Mouse (Mus musculus): Measurements from ENCODE around the gene Kif5a. TPM values are rescaled to one million over a fixed set of nuclear protein-coding genes. Genes with fewer than 3 reads are reported as not detected.

Gene Kif5a
- polyA plus RNA-seq, 1 experiment = 1.6 TPM

- Histone ChIP-seq H3K4me1 (ENCODE audit: control insufficient read depth, insufficient read depth, low read length) (no peaks in the 10 kb centered on the region), H3K27ac (ENCODE audit: insufficient read depth, low read length) (no peak overlapping the region), H3K4me3 (ENCODE audit: insufficient read depth, low read length) (no peak overlapping the region)
- no peak for TF ChIP-seq POLR2A (IDR thresholded peaks at IDR 0.05; ENCODE audit: low read depth, low read length)
- TF ChIP-seq CTCF (IDR thresholded peaks at IDR 0.05; ENCODE audit: borderline replicate concordance, insufficient read depth, low read length) = peak; percentile 39; the same call in 1 of the 2 replicates
Observed at GRCm38 (mm10) chr10:127226318-127226895, 36.7 kb downstream of the Kif5a start.

- TF ChIP-seq CTCF (IDR thresholded peaks at IDR 0.05; ENCODE audit: borderline replicate concordance, insufficient read depth, low read length) = no peak
- no peak for TF ChIP-seq POLR2A (IDR thresholded peaks at IDR 0.05; ENCODE audit: low read depth, low read length)
- H3K4me3 ChIP-seq (ENCODE audit: insufficient read depth, low read length) = no peak overlapping the region
- H3K27ac ChIP-seq (ENCODE audit: insufficient read depth, low read length) = no peak overlapping the region
- no peaks in the 10 kb centered on the region for H3K4me1 ChIP-seq (ENCODE audit: control insufficient read depth, insufficient read depth, low read length)
Observed at GRCm38 (mm10) chr10:127225732-127226131, 37.4 kb downstream of the Kif5a start.

GRCm38 (mm10) chr10:127225213-127225612 lies 37.9 kb downstream of the Kif5a start:
- Histone ChIP-seq H3K4me3 (ENCODE audit: insufficient read depth, low read length) (no peak overlapping the region), H3K27ac (ENCODE audit: insufficient read depth, low read length) (no peak overlapping the region), H3K4me1 (ENCODE audit: control insufficient read depth, insufficient read depth, low read length) (no peaks in the 10 kb centered on the region)
- TF ChIP-seq CTCF (IDR thresholded peaks at IDR 0.05; ENCODE audit: borderline replicate concordance, insufficient read depth, low read length) (no peak), POLR2A (IDR thresholded peaks at IDR 0.05; ENCODE audit: low read depth, low read length) (no peak)

GRCm38 (mm10) chr10:127218339-127218738 lies 44.8 kb downstream of the Kif5a start:
- Histone ChIP-seq H3K4me3 (ENCODE audit: insufficient read depth, low read length) (no peak overlapping the region), H3K27ac (ENCODE audit: insufficient read depth, low read length) (no peak overlapping the region), H3K4me1 (ENCODE audit: control insufficient read depth, insufficient read depth, low read length) (no peaks in the 10 kb centered on the region)
- TF ChIP-seq CTCF (IDR thresholded peaks at IDR 0.05; ENCODE audit: borderline replicate concordance, insufficient read depth, low read length) (no peak), POLR2A (IDR thresholded peaks at IDR 0.05; ENCODE audit: low read depth, low read length) (no peak)

- Histone ChIP-seq H3K4me3 (ENCODE audit: insufficient read depth, low read length) (no peak overlapping the region), H3K4me1 (ENCODE audit: control insufficient read depth, insufficient read depth, low read length) (no peaks in the 10 kb centered on the region), H3K27ac (ENCODE audit: insufficient read depth, low read length) (no peak overlapping the region)
- TF ChIP-seq POLR2A (IDR thresholded peaks at IDR 0.05; ENCODE audit: low read depth, low read length) = no peak
- TF ChIP-seq CTCF (IDR thresholded peaks at IDR 0.05; ENCODE audit: borderline replicate concordance, insufficient read depth, low read length) = no peak
Observed at GRCm38 (mm10) chr10:127217177-127217576, 46.0 kb downstream of the Kif5a start.

- H3K4me3 ChIP-seq (ENCODE audit: insufficient read depth, low read length) = no peak overlapping the region
- no peaks in the 10 kb centered on the region for H3K4me1 ChIP-seq (ENCODE audit: control insufficient read depth, insufficient read depth, low read length)
- H3K27ac ChIP-seq (ENCODE audit: insufficient read depth, low read length) = no peak overlapping the region
- TF ChIP-seq CTCF (IDR thresholded peaks at IDR 0.05; ENCODE audit: borderline replicate concordance, insufficient read depth, low read length) (no peak), POLR2A (IDR thresholded peaks at IDR 0.05; ENCODE audit: low read depth, low read length) (no peak)
Observed at GRCm38 (mm10) chr10:127216456-127216855, 46.7 kb downstream of the Kif5a start.

GRCm38 (mm10) chr10:127214422-127214803 lies 48.7 kb downstream of the Kif5a start:
- Histone ChIP-seq H3K4me1 (ENCODE audit: control insufficient read depth, insufficient read depth, low read length) (peaks cover 8% of the 10 kb centered on the region), H3K27ac (ENCODE audit: insufficient read depth, low read length) (no peak overlapping the region), H3K4me3 (ENCODE audit: insufficient read depth, low read length) (no peak overlapping the region)
- TF ChIP-seq POLR2A (IDR thresholded peaks at IDR 0.05; ENCODE audit: low read depth, low read length) (no peak), CTCF (IDR thresholded peaks at IDR 0.05; ENCODE audit: borderline replicate concordance, insufficient read depth, low read length) (no peak)

- TF ChIP-seq CTCF (IDR thresholded peaks at IDR 0.05; ENCODE audit: borderline replicate concordance, insufficient read depth, low read length) (no peak), POLR2A (IDR thresholded peaks at IDR 0.05; ENCODE audit: low read depth, low read length) (no peak)
- Histone ChIP-seq H3K4me3 (ENCODE audit: insufficient read depth, low read length) (no peak overlapping the region), H3K4me1 (ENCODE audit: control insufficient read depth, insufficient read depth, low read length) (peaks cover 8% of the 10 kb centered on the region), H3K27ac (ENCODE audit: insufficient read depth, low read length) (no peak overlapping the region)
Observed at GRCm38 (mm10) chr10:127213704-127214421, 49.3 kb downstream of the Kif5a start.

- no peak for TF ChIP-seq POLR2A (IDR thresholded peaks at IDR 0.05; ENCODE audit: low read depth, low read length)
- no peak for TF ChIP-seq CTCF (IDR thresholded peaks at IDR 0.05; ENCODE audit: borderline replicate concordance, insufficient read depth, low read length)
- H3K27ac ChIP-seq (ENCODE audit: insufficient read depth, low read length) = no peak overlapping the region
- H3K4me1 ChIP-seq (ENCODE audit: control insufficient read depth, insufficient read depth, low read length) = peaks cover 8% of the 10 kb centered on the region
- H3K4me3 ChIP-seq (ENCODE audit: insufficient read depth, low read length) = no peak overlapping the region
Observed at GRCm38 (mm10) chr10:127213272-127213671, 49.9 kb downstream of the Kif5a start.

- H3K4me3 ChIP-seq (ENCODE audit: insufficient read depth, low read length) = peak within 1 kb of the TSS; percentile 82
- peak within 1 kb of the TSS; percentile 53 for H3K27ac ChIP-seq (ENCODE audit: insufficient read depth, low read length)
- TF ChIP-seq POLR2A (IDR thresholded peaks at IDR 0.05; ENCODE audit: low read depth, low read length) = peak; percentile 87
- TF ChIP-seq CTCF (IDR thresholded peaks at IDR 0.05; ENCODE audit: borderline replicate concordance, insufficient read depth, low read length) = no peak
- H3K4me1 ChIP-seq (ENCODE audit: control insufficient read depth, insufficient read depth, low read length) = peaks cover 8% of the 10 kb centered on the region
Observed at GRCm38 (mm10) chr10:127211414-127211854, 51.7 kb downstream of the Kif5a start, which contains the start of gene Pip4k2c. TSS of gene Pip4k2c (minus strand) at chr10:127211585.
